Mouse (Mus musculus): Measurements from ENCODE around the gene Slamf9. TPM values are rescaled to one million over a fixed set of nuclear protein-coding genes. Genes with fewer than 3 reads are reported as not detected.

The Slamf9 gene
- polyA plus RNA-seq, 1 experiment from 2014 or later: not detected

DNA sequence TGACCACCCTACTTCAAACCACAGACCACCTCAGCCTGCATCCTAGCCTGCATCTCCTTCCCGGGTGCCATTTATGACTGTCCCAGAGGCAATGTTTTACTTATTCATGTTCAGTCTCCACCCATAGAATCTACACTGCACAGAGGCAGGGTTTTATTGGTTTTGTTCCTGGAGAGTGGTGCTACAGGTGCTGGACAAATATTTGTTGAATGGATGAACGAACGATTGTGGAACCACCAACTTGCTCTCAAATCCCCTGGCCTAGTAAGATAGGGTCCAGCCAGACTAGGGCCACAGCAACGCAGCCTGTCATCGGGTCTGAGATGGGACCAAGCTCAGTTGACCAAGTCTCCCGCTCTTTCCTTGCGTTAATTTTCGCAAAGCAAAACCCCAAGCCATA, 34.8 kb downstream of the Slamf9 start:
- no peak overlapping the region for H3K9ac ChIP-seq
- no peak for ATAC-seq (ENCODE audit: low FRiP score)
- H3K4me1 ChIP-seq: peaks cover 7% of the 10 kb centered on the region; the same call in 1 of the 2 replicates
- H3K36me3 ChIP-seq (replicated peaks): no peaks in the 10 kb centered on the region
- 53% methylated on average over 8 of the region's 8 CpGs for WGBS
- no peaks in the 10 kb centered on the region for H3K9me3 ChIP-seq
- H3K27ac ChIP-seq: no peak overlapping the region
- H3K4me3 ChIP-seq (replicated peaks): no peak overlapping the region
- H3K4me2 ChIP-seq: no peak overlapping the region
- no peaks in the 10 kb centered on the region for H3K27me3 ChIP-seq

DNA sequence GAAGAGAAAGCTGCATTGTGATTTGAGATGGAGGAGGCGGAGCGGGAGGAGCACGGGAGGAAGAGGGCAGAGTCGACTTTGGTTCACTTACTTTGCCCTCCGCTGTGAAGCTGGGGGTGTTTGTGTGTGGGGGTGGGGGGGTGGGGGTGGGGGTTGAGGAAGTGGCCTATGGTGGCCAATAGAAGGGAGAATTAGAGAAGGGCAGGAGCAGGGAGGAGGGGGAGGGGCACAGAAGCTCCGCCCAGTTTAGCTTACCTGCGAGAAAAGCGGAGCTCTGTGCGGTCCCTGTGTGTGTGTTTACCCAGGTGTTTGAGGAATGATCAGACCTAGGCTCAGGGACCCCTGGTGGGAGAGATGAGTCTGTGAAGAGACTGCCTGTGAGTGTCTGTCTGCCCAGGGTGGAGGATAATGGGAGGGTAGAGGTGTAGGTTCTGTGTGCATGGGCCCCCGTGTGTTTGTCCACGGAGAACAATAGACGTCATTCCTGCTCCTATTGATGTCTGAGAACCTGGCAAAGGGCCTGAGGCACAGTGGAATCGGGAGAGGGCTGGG, 35.3 kb downstream of the Slamf9 start:
- Histone ChIP-seq H3K9ac (no peak overlapping the region), H3K9me3 (no peaks in the 10 kb centered on the region), H3K4me3 (replicated peaks) (no peak overlapping the region), H3K27me3 (no peaks in the 10 kb centered on the region), H3K4me2 (no peak overlapping the region), H3K36me3 (replicated peaks) (no peaks in the 10 kb centered on the region), H3K4me1 (peaks cover 7% of the 10 kb centered on the region; the same call in 1 of the 2 replicates), H3K27ac (no peak overlapping the region)
- peak; percentile 50 for ATAC-seq (ENCODE audit: low FRiP score)
- 21% methylated on average over 13 of the region's 13 CpGs for WGBS

DNA sequence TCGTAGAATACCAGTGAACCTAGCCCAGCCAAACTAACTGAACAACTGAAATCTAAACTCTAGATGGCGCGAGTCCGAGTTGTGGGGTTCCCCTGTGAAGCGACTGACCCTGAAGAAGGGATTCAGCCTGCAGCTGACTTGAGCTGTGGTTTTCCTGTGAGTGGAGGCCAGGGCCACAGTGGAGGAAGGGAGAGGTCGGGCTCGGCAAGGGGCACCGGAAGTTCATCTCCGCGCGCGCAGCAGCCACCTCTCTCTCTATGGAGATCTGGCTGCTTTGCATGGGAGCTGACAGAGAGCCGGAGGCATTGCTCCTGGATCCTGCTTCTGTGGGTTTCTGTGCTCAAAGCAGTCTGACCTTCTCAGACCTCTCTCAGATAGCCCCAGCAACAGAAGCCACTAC, 37.8 kb downstream of the Slamf9 start:
- H3K4me2 ChIP-seq: peak overlapping the region; percentile 15; the same call in 1 of the 2 replicates
- no peak overlapping the region for H3K9ac ChIP-seq
- H3K36me3 ChIP-seq (replicated peaks): no peaks in the 10 kb centered on the region
- H3K4me1 ChIP-seq: peaks cover 7% of the 10 kb centered on the region; the same call in 1 of the 2 replicates
- no peak overlapping the region for H3K4me3 ChIP-seq (replicated peaks)
- H3K27ac ChIP-seq: no peak overlapping the region
- H3K9me3 ChIP-seq: 0 out of 2 replicates have a peak, but pooled peaks cover 1% of the 10 kb centered on the region
- no peaks in the 10 kb centered on the region for H3K27me3 ChIP-seq
- ATAC-seq (ENCODE audit: low FRiP score): no peak
- WGBS: 35% methylated on average over 13 of the region's 13 CpGs

DNA sequence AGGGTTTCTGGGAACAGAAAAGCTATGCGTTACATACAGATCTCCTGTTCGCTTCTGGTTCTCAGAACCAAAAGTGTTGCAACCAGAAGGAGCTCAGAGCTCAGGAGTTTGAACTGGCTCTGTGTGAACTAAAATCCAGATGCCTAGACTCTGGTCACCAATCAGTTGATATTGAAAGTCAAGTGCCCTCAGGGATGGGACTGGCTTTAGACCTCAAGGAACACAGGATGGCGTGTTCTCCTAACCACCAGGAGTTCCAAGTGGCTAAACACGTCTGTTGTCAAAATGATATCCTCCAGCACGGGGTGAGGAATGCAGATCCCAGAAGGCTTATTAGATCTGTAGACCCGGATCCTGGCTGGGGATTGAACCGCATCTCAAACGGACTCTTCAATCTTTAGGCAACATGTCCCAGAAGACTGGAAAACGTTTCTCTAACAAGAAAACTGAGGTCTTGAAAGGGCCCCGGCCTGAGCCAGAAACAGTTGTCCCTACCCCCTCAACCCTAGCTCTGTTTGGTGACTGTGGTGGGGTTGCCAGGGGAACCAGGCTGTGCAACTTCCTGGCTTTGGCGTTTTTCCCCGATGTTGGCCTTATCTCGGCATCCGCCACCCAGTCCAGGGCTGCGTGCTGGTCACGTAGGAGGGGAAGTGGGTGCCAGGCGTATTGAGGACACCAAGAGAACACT, 38.5 kb downstream of the Slamf9 start:
- Histone ChIP-seq H3K9ac (no peak overlapping the region), H3K4me2 (no peak overlapping the region), H3K4me3 (replicated peaks) (no peak overlapping the region), H3K27me3 (no peaks in the 10 kb centered on the region), H3K36me3 (replicated peaks) (no peaks in the 10 kb centered on the region), H3K4me1 (peaks cover 7% of the 10 kb centered on the region; the same call in 1 of the 2 replicates), H3K27ac (no peak overlapping the region), H3K9me3 (0 out of 2 replicates have a peak, but pooled peaks cover 3% of the 10 kb centered on the region)
- ATAC-seq (ENCODE audit: low FRiP score): no peak
- WGBS: 92% methylated on average over 17 of the region's 17 CpGs

DNA sequence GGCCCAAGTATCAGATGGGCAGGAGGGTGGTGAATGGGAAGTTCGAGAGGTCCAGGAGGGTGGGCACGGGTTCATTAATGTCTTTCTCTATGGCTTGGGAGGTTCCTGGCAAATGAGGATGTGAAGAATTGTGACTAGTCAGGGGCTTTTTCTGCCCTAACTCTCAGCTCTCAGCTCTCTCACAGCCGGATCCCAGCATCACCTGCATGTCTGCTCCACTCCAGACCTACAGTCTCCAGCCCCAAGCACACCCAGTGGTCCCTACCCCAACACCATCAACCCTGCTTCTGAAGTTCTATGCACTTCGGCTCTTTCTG, 39.0 kb downstream of the Slamf9 start:
- WGBS: 90% methylated on average over 4 of the region's 4 CpGs
- H3K4me2 ChIP-seq: no peak overlapping the region
- 0 out of 2 replicates have a peak, but pooled peaks cover 3% of the 10 kb centered on the region for H3K9me3 ChIP-seq
- ATAC-seq (ENCODE audit: low FRiP score): no peak
- no peaks in the 10 kb centered on the region for H3K27me3 ChIP-seq
- H3K4me3 ChIP-seq (replicated peaks): no peak overlapping the region
- H3K36me3 ChIP-seq (replicated peaks): no peaks in the 10 kb centered on the region
- H3K27ac ChIP-seq: no peak overlapping the region
- H3K4me1 ChIP-seq: peaks cover 7% of the 10 kb centered on the region; the same call in 1 of the 2 replicates
- no peak overlapping the region for H3K9ac ChIP-seq

DNA sequence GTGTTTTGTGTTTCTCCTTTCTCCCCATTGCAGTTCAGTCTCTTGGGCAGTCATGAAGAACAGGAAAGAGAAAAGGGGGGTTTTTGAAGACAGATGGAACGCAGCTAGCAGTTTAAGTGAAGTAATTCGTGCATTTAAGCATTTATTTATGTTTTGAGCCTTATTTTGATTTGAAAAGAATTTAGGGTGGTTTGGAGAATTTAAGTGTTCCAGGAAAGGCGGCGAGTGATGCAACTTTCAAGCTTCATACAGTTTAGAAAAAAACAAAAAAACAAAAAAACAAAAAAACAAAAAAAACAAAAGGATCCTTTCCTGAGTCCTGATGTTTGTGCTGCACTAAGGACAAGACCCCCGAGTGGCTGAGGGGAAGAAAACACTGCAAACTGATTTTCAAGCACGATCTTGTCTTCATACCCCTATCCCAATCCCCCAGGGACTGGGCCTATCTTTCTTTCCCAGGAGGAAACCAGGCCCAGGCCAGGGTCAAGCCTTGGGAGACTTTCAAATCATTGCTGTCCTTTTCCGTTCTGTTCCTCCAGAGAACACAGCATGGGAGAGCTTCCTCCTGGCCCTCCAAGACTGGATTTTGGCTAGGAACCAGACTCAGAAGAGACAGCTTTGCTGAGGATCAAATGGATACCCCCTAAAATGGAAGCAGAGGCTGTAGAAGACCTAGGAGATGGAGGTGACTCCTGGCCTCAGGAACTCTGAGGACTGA, 39.6 kb downstream of the Slamf9 start:
- H3K9ac ChIP-seq: no peak overlapping the region
- peaks cover 7% of the 10 kb centered on the region; the same call in 1 of the 2 replicates for H3K4me1 ChIP-seq
- ATAC-seq (ENCODE audit: low FRiP score): no peak
- 0 out of 2 replicates have a peak, but pooled peaks cover 3% of the 10 kb centered on the region for H3K9me3 ChIP-seq
- H3K27me3 ChIP-seq: no peaks in the 10 kb centered on the region
- H3K4me2 ChIP-seq: no peak overlapping the region
- no peak overlapping the region for H3K27ac ChIP-seq
- 87% methylated on average over 7 of the region's 7 CpGs for WGBS
- no peak overlapping the region for H3K4me3 ChIP-seq (replicated peaks)
- H3K36me3 ChIP-seq (replicated peaks): no peaks in the 10 kb centered on the region

DNA sequence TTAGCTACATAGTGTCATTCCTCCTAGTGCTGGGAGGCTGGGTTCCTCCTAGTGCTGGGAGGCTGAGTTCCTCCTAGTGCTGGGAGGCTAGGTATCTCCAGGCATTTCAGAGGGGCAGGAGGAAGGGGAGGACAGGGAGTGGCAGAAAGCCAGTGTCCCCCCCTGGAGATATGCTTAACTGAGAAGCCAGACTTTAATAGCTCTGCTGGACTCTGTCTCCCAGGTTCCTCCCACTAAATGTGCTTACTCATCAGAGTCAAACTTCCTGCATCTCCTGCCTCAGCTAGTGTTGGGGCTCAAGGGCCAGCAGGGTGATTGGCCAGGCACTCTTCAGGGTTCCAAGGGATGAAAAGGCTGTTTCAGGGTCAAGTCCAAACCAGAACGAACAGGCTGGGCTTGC, 40.2 kb downstream of the Slamf9 start:
- no peak overlapping the region for H3K4me2 ChIP-seq
- no peak for ATAC-seq (ENCODE audit: low FRiP score)
- WGBS: 76% methylated on average over 1 of the region's 1 CpGs
- H3K27ac ChIP-seq: no peak overlapping the region
- 0 out of 2 replicates have a peak, but pooled peaks cover 3% of the 10 kb centered on the region for H3K9me3 ChIP-seq
- no peaks in the 10 kb centered on the region for H3K36me3 ChIP-seq (replicated peaks)
- H3K27me3 ChIP-seq: no peaks in the 10 kb centered on the region
- no peak overlapping the region for H3K4me3 ChIP-seq (replicated peaks)
- peaks cover 10% of the 10 kb centered on the region for H3K4me1 ChIP-seq
- H3K9ac ChIP-seq: no peak overlapping the region

DNA sequence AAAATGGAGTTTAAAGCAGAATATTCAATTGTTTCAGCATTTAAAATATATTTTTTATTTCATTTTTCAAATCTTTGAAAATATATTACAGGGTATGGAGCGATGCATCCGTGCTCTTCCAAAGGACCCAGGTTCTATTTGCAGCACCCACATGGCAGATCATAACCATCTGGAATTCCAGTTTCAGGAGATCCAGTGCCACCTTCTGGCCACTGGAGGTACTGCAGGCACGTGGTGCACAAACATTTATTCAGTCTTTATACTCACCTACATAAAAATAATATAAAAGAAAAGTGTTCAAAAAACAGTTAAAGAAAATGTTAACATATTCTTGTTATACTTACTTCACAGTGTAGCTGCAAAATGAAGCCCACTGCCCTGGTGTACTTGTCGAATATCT, 42.9 kb downstream of the Slamf9 start:
- H3K4me2 ChIP-seq: no peak overlapping the region
- no peaks in the 10 kb centered on the region for H3K36me3 ChIP-seq (replicated peaks)
- ATAC-seq (ENCODE audit: low FRiP score): no peak
- no peak overlapping the region for H3K4me3 ChIP-seq (replicated peaks)
- H3K9ac ChIP-seq: no peak overlapping the region
- H3K9me3 ChIP-seq: 0 out of 2 replicates have a peak, but pooled peaks cover 3% of the 10 kb centered on the region
- H3K27ac ChIP-seq: no peak overlapping the region
- peaks cover 9% of the 10 kb centered on the region; the same call in 1 of the 2 replicates for H3K27me3 ChIP-seq
- 73% methylated on average over 4 of the region's 4 CpGs for WGBS
- peaks cover 16% of the 10 kb centered on the region for H3K4me1 ChIP-seq

DNA sequence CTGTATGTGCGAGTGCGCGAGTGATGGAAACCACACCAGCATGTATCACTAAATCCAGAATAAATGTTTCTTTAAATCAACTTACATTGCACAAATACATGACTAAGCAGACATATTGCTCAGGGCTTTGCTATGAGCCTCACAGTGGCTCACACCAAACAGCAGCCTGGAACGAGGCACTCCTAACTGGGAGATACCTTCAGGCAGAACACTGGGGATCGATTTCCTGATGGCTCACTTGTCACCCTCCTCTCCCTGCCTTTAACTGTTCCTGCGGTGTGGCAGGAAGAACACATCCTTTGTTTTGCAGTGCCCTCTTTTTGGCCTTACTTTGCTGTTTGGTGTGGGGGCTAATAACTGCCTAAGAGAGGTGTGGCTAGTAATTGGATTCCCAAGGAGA, 44.5 kb downstream of the Slamf9 start:
- H3K4me3 ChIP-seq (replicated peaks): no peak overlapping the region
- no peaks in the 10 kb centered on the region for H3K36me3 ChIP-seq (replicated peaks)
- 0 out of 2 replicates have a peak, but pooled peaks cover 3% of the 10 kb centered on the region for H3K9me3 ChIP-seq
- H3K27me3 ChIP-seq: peaks cover 9% of the 10 kb centered on the region; the same call in 1 of the 2 replicates
- H3K27ac ChIP-seq: no peak overlapping the region
- 77% methylated on average over 6 of the region's 6 CpGs for WGBS
- H3K4me2 ChIP-seq: no peak overlapping the region
- H3K4me1 ChIP-seq: peaks cover 16% of the 10 kb centered on the region
- H3K9ac ChIP-seq: no peak overlapping the region
- no peak for ATAC-seq (ENCODE audit: low FRiP score)

DNA sequence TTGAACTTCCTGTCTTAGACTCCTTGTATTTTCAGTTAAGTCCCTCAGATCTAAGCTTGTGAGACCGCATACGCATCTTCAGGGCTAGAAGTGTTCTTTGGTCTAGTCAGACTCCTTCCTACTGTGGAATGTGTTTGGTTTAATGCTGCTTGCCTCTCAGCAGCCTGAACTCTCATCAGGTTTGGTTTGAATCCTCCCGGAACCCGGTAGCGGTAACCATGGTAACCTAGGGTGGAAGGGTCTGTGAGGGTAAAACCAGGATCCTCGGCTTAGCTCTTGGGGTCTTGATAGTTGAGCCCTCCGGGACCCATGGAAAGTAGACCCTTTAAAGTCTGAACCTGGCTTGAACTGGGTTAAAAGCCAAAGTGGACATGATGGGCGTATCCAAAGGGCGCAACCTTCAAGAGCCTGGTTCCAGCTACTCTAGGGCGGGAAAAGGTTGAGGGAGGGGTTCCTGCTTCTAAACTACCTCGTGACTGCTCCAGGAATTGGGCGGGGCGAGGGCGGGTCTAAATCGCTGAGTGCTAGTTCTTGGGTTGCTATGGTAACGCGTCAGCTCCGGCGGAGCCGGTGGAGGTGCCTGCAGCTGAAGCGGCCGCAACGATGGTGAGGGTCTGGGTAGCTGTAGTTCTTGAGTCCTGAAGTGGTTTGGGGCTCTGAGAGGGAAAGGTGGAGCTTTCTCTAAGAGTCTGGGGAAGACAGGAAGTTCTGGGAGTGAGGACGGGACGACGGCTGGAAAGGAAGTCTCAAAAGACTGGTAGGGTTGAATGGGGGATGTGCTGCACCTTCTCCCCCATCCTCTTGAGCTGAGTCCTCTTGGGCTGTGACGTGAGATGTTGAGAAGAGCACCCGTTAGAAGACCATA, 45.6 kb downstream of the Slamf9 start, which contains the start of gene Cfap45:
Cfap45 (plus strand) TSS at position 226 of the 865 bp plus-strand sequence.
- 0 out of 2 replicates have a peak, but pooled peaks cover 3% of the 10 kb centered on the region for H3K9me3 ChIP-seq
- H3K36me3 ChIP-seq (replicated peaks): no peaks in the 10 kb centered on the region
- peak; percentile 92 for ATAC-seq (ENCODE audit: low FRiP score)
- peak within 1 kb of the TSS; percentile 17; the same call in 1 of the 2 replicates for H3K9ac ChIP-seq
- peaks cover 9% of the 10 kb centered on the region; the same call in 1 of the 2 replicates for H3K27me3 ChIP-seq
- H3K4me3 ChIP-seq (replicated peaks): peak within 1 kb of the TSS; percentile 32
- H3K27ac ChIP-seq: no peak within 1 kb of the TSS
- WGBS: 3% methylated on average over 28 of the region's 28 CpGs
- peak within 1 kb of the TSS; percentile 58 for H3K4me2 ChIP-seq
- peaks cover 16% of the 10 kb centered on the region for H3K4me1 ChIP-seq

DNA sequence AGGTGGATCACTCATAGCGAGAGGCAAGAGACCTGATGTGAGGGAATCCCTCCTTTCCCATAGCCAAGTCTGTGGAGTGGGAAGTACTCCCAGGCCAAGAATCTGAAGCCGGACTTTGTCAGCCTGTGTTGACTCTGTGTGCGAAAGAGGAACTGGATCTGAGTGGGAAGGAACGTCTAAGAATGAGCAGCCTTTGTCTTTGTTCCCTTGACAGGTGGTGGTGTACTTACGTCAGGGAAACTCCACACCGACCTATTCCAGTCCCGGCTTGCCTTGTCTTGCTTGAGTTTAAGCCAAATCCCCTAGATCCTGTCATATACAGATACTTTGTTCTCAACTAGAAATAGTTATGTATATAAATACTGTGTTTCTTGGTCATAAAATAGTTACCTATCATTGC, 47.4 kb downstream of the Slamf9 start:
- Histone ChIP-seq H3K9me3 (0 out of 2 replicates have a peak, but pooled peaks cover 3% of the 10 kb centered on the region), H3K4me2 (no peak overlapping the region), H3K4me1 (peaks cover 16% of the 10 kb centered on the region), H3K27ac (no peak overlapping the region), H3K9ac (no peak overlapping the region), H3K27me3 (peaks cover 14% of the 10 kb centered on the region), H3K36me3 (replicated peaks) (no peaks in the 10 kb centered on the region), H3K4me3 (replicated peaks) (no peak overlapping the region)
- no peak for ATAC-seq (ENCODE audit: low FRiP score)
- WGBS: 71% methylated on average over 7 of the region's 7 CpGs
